Mouse (Mus musculus): Measurements from ENCODE around the gene Sptan1.

DNA sequence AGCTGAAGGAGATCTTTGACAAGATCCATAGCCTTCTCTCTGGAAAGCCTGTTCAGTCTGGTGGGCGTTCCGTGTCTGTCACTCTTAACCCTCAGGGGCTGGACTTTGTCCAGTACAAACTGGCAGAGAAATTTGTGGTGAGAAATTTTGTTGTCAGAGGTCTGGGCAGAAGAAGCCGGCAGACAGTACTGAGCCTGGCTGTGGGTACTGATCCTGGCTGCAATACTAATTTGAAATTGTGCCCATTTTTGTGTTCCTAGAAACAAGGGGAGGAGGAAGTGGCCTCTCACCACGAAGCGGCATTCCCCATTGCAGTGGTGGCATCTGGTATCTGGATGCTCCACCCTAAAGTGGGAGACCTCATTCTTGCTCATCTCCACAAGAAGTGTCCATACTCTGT, 16.5 kb upstream of the Sptan1 start:
- no peak for TF ChIP-seq EP300 (IDR thresholded peaks at IDR 0.05; ENCODE audit: insufficient read depth, low read depth, low read length)
- no peak for TF ChIP-seq CTCF (IDR thresholded peaks at IDR 0.05)
- TF ChIP-seq POLR2A (IDR thresholded peaks at IDR 0.05; ENCODE audit: insufficient read depth, low read depth, low read length), result no peak

Data from heart, adult 2 months (tissue).